Mouse (Mus musculus): ENCODE results near the gene Cd34. TPM values are rescaled to one million over a fixed set of nuclear protein-coding genes. Genes with fewer than 3 reads are reported as not detected.
A peak's percentile ranks its signal among the peaks of the same experiment; 100 is the strongest.

Cd34 gene
- polyA plus RNA-seq, 1 experiment from 2014 or later, result 49.9 TPM

- TF ChIP-seq CTCF (IDR thresholded peaks at IDR 0.05; ENCODE audit: low read depth), result no peak
- no peak for TF ChIP-seq EP300 (optimal IDR thresholded peaks at IDR 0.05)
- 92% methylated on average over 1 of the region's 1 CpGs for WGBS
- Histone ChIP-seq H3K4me2 (replicated peaks; ENCODE audit: low read depth) (no peak overlapping the region), H3K27me3 (ENCODE audit: control insufficient read depth, insufficient read depth, low read length) (no peaks in the 10 kb centered on the region), H3K36me3 (ENCODE audit: control insufficient read depth, insufficient read depth, low read length) (no peaks in the 10 kb centered on the region), H3K27ac (replicated peaks) (no peak overlapping the region), H3K4me3 (ENCODE audit: low read depth, low read length) (no peak overlapping the region), H3K9me3 (ENCODE audit: control insufficient read depth, low read length) (no peaks in the 10 kb centered on the region), H3K9ac (ENCODE audit: low read length) (no peak overlapping the region), H3K4me1 (replicated peaks; ENCODE audit: control insufficient read depth, insufficient read depth) (peaks cover 6% of the 10 kb centered on the region; the same call in 1 of the 2 replicates)
- ATAC-seq (ENCODE audit: low FRiP score, low TSS enrichment), result no peak
- DNase-seq (ENCODE audit: low spot score), result no peak
Measured at GRCm38 (mm10) chr1:194980826-194981435, 42.3 kb downstream of the Cd34 start.

- H3K36me3 ChIP-seq (ENCODE audit: control insufficient read depth, insufficient read depth, low read length), result no peaks in the 10 kb centered on the region
- no peaks in the 10 kb centered on the region for H3K4me1 ChIP-seq (replicated peaks; ENCODE audit: control insufficient read depth, insufficient read depth)
- no peak for TF ChIP-seq CTCF (IDR thresholded peaks at IDR 0.05; ENCODE audit: low read depth)
- no peak for TF ChIP-seq EP300 (optimal IDR thresholded peaks at IDR 0.05)
- WGBS, result 79% methylated on average over 5 of the region's 5 CpGs
- H3K4me2 ChIP-seq (replicated peaks; ENCODE audit: low read depth), result no peak overlapping the region
- no peak overlapping the region for H3K4me3 ChIP-seq (ENCODE audit: low read depth, low read length)
- DNase-seq (ENCODE audit: low spot score), result no peak
- H3K9me3 ChIP-seq (ENCODE audit: control insufficient read depth, low read length), result no peaks in the 10 kb centered on the region
- no peaks in the 10 kb centered on the region for H3K27me3 ChIP-seq (ENCODE audit: control insufficient read depth, insufficient read depth, low read length)
- H3K27ac ChIP-seq (replicated peaks), result no peak overlapping the region
- no peak for ATAC-seq (ENCODE audit: low FRiP score, low TSS enrichment)
- H3K9ac ChIP-seq (ENCODE audit: low read length), result no peak overlapping the region
Measured at GRCm38 (mm10) chr1:194982931-194983690, 44.5 kb downstream of the Cd34 start.

- no peaks in the 10 kb centered on the region for H3K36me3 ChIP-seq (ENCODE audit: control insufficient read depth, insufficient read depth, low read length)
- H3K4me2 ChIP-seq (replicated peaks; ENCODE audit: low read depth), result no peak overlapping the region
- H3K27ac ChIP-seq (replicated peaks), result no peak overlapping the region
- no peaks in the 10 kb centered on the region for H3K9me3 ChIP-seq (ENCODE audit: control insufficient read depth, low read length)
- WGBS, result 70% methylated on average over 3 of the region's 3 CpGs
- TF ChIP-seq EP300 (optimal IDR thresholded peaks at IDR 0.05) (no peak), CTCF (IDR thresholded peaks at IDR 0.05; ENCODE audit: low read depth) (no peak)
- H3K4me3 ChIP-seq (ENCODE audit: low read depth, low read length), result no peak overlapping the region
- no peaks in the 10 kb centered on the region for H3K27me3 ChIP-seq (ENCODE audit: control insufficient read depth, insufficient read depth, low read length)
- H3K9ac ChIP-seq (ENCODE audit: low read length), result no peak overlapping the region
- no peak for ATAC-seq (ENCODE audit: low FRiP score, low TSS enrichment)
- DNase-seq (ENCODE audit: low spot score), result no peak
- H3K4me1 ChIP-seq (replicated peaks; ENCODE audit: control insufficient read depth, insufficient read depth), result no peaks in the 10 kb centered on the region
Measured at GRCm38 (mm10) chr1:194984914-194985313, 46.3 kb downstream of the Cd34 start.

DNA sequence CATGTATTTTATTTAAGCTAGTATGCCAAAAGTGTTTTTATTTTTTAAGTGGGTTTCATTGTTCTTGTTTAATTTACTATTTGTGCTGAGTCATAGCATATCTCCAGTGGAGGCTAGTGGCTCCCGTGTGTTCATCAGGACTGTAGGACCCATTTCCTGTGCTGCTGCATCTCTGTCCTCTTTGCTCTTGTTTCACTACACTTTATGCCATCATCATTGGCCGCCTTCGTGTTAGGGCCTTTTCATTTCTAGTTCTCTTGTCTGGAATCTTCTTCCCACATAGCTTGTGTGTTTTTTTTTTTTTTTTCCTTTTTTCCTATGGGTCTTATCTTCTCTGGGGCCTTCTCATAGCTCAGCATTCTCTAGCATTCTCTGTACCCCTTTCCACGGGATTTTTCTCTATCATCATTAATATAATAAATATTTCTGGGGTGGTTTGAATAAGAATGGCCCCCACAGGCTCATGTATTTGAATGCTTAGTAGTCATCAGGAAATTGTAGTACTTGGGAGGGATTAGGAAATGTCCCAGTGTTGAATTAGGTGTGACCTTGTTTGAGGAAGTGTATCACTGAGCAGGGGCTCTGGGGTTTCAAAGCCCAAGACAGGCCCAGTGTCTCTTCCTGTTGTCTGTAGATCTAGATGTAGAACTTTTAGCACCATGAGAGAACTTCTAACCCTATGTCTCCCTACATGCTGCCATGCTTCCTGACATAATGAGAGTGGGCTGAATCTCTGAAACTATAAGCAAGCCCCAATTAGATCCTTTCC, 47.0 kb downstream of the Cd34 start:
- DNase-seq (ENCODE audit: low spot score), result no peak
- Histone ChIP-seq H3K4me1 (replicated peaks; ENCODE audit: control insufficient read depth, insufficient read depth) (no peaks in the 10 kb centered on the region), H3K27me3 (ENCODE audit: control insufficient read depth, insufficient read depth, low read length) (no peaks in the 10 kb centered on the region), H3K4me2 (replicated peaks; ENCODE audit: low read depth) (no peak overlapping the region), H3K9me3 (ENCODE audit: control insufficient read depth, low read length) (no peaks in the 10 kb centered on the region), H3K27ac (replicated peaks) (no peak overlapping the region), H3K4me3 (ENCODE audit: low read depth, low read length) (no peak overlapping the region), H3K36me3 (ENCODE audit: control insufficient read depth, insufficient read depth, low read length) (no peaks in the 10 kb centered on the region), H3K9ac (ENCODE audit: low read length) (no peak overlapping the region)
- 81% methylated on average over 4 of the region's 4 CpGs for WGBS
- TF ChIP-seq CTCF (IDR thresholded peaks at IDR 0.05; ENCODE audit: low read depth) (no peak), EP300 (optimal IDR thresholded peaks at IDR 0.05) (no peak)
- ATAC-seq (ENCODE audit: low FRiP score, low TSS enrichment), result no peak

DNA sequence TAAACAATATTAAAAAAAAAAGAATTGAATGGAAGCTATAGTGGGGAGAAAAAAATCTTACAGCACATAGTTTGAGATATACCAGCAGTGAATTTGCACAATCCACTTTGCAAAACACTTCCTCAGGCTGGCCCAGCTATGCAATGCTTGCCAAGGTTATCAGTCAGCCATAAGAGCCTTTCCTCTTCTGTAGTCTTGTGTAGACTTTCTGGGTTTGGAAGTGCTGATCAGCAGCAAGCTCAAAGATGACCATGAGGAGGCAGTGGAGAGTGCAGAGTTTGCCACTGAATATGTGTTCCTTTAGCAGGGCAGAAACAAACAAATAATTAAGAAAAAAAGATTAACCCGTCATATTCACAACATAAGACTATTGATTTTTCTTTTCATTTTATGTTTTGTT, 50.4 kb downstream of the Cd34 start:
- ATAC-seq (ENCODE audit: low FRiP score, low TSS enrichment) (no peak), DNase-seq (ENCODE audit: low spot score) (no peak)
- Histone ChIP-seq H3K4me3 (ENCODE audit: low read depth, low read length) (no peak overlapping the region), H3K9ac (ENCODE audit: low read length) (no peak overlapping the region), H3K27ac (replicated peaks) (no peak overlapping the region), H3K9me3 (ENCODE audit: control insufficient read depth, low read length) (no peaks in the 10 kb centered on the region), H3K36me3 (ENCODE audit: control insufficient read depth, insufficient read depth, low read length) (no peaks in the 10 kb centered on the region), H3K4me2 (replicated peaks; ENCODE audit: low read depth) (no peak overlapping the region), H3K4me1 (replicated peaks; ENCODE audit: control insufficient read depth, insufficient read depth) (no peaks in the 10 kb centered on the region), H3K27me3 (ENCODE audit: control insufficient read depth, insufficient read depth, low read length) (no peaks in the 10 kb centered on the region)
- no peak for TF ChIP-seq EP300 (optimal IDR thresholded peaks at IDR 0.05)
- peak; percentile 31 for TF ChIP-seq CTCF (IDR thresholded peaks at IDR 0.05; ENCODE audit: low read depth)
- WGBS, result 96% methylated on average over 1 of the region's 1 CpGs
